Mouse (Mus musculus): ENCODE results near the gene Rassf8.

Gene Rassf8

DNA sequence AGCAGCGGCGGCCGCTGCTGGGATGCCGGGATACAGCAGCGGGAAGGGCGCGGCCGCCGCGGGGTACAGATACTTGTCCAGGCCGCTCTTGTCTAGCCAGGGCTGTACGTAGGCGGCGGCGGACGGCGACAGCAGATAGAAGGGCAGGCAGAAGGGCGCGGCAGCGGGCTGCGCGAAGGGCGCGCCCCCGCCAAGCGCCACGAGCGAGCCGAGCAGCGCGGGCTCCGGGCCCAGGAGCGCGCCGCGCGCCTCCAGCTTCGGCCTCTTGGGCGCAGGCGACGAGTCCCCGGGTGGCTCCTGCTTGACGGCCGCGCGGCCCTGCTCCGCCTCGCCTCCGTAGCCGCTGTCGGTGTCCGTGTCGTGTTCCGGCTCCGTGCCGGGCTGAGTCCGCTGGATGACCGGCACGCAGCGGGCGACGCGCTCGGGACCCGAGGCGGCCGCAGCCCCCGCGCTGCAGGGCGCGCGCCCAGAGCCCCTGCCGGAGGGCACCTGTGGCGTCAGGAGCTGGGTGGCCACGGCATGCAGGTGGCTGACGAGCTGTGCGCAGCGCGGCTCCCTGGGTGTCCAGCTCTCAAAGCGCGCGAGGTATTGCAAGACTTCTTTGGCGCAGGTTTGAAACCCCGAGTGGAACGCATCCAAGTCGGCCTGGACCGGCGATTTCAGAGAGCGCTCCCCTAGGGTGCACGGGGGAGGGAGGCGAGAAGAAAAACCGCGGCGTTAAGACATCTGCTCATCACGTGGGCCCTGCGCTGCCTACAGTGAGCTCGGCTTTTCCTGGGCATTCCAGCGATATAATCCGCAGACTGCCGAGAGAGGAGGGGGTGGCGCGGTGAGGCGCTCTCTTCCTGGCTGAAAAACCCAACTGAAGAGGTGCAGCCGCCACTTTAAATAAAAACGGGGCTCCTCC is 116.8 kb downstream of the Rassf8 start:
- no peak for DNase-seq

DNA sequence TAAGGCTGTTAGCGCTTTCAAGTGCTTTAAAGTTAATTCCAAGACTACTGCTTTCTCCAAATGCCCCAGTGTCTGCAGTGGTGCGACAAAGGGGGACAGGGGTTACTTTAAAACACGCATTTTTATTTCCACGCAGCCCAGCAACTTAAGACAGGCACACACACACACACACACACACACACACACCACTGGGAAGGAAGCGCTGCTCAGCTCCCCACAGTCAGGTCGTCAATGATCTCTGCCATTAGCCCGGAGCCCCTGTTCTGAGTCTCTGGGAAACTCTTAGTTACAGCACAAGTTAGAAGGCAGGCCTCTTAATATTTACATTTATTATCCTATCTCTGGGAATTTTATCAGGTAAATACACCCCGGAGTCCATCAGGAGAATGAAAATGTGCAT is 117.6 kb downstream of the Rassf8 start:
- DNase-seq = no peak

- DNase-seq = no peak
Measured at GRCm38 (mm10) chr6:145865289-145865885, 118.8 kb downstream of the Rassf8 start, which contains the start of gene Bhlhe41. Gene Bhlhe41 (minus strand): TSS chr6:145865558.

- no peak for DNase-seq
Measured at GRCm38 (mm10) chr6:145865886-145866851, 119.6 kb downstream of the Rassf8 start.

DNA sequence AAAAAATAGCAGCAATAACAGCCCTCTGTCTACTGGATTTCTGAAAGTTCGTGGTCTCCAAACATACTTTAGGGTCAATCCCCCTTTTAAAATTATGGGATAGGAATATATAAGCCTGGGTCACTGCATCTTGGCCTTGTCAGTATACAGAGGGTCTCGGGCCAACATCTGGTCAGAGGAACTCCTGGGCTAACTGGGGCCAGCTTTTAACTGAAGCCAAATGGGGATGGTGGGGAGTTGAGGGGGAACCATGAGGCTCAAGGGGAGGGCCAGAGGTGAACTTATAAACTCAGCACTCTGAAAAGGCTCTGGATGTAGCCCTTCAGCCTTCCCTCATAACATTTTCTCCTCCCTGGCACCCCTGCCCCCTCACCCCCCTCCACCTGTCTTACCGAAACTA is 120.6 kb downstream of the Rassf8 start:
- no peak for DNase-seq

All from thymus, adult 18-20 months (tissue).